Mouse (Mus musculus): ENCODE data around the gene Ndufa10. TPM values are rescaled to one million over a fixed set of nuclear protein-coding genes. Genes with fewer than 3 reads are reported as not detected.

Ndufa10 gene
- polyA plus RNA-seq, 1 experiment from 2014 or later, result 162 TPM

DNA sequence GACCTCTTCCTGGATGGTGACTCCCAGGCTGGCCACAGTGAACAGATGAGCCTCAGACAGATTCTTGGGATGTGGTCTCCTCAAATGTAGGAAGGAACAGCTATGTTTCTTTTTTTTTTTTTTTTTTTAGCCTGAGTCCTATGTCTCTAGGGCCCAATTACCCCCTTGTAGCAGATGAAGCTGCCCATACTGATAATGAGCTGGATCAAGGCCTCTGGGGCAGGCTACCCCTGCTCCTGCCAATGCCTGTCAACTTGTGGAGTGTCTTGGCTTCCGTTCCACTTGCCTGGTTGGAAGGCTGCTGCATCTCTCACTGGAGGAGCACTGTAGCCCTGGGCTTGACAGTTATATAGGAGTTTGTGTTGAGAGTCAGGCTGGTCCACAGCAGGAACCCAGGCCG is 22.3 kb upstream of the Ndufa10 start, which contains the start of gene Olfr1415:
Gene Olfr1415 (minus strand): TSS at position 101 of the 400 bp plus-strand sequence.
- ATAC-seq, result no peak
- no peak within 1 kb of the TSS for H3K4me2 ChIP-seq (replicated peaks; ENCODE audit: low read depth, low read length)
- WGBS, result 82% methylated on average over 2 of the region's 2 CpGs

GRCm38 (mm10) chr1:92485013-92485412 is 11.4 kb upstream of the Ndufa10 start, which contains the start of gene Olfr1416:
Gene Olfr1416, minus strand, starts transcription at chr1:92485113.
- no peak within 1 kb of the TSS for H3K27ac ChIP-seq (ENCODE audit: low read length)
- no peak for ATAC-seq
- H3K9ac ChIP-seq (replicated peaks; ENCODE audit: low read depth), result no peak within 1 kb of the TSS
- no peak for DNase-seq (ENCODE audit: low spot score)
- TF ChIP-seq CTCF (IDR thresholded peaks at IDR 0.05) (no peak), EP300 (IDR thresholded peaks at IDR 0.05) (no peak)
- no peaks in the 10 kb centered on the region for H3K9me3 ChIP-seq (ENCODE audit: low read length)
- H3K36me3 ChIP-seq (ENCODE audit: insufficient read depth, low read length), result no peaks in the 10 kb centered on the region
- H3K4me2 ChIP-seq (replicated peaks; ENCODE audit: low read depth, low read length), result no peak within 1 kb of the TSS
- no peaks in the 10 kb centered on the region for H3K4me1 ChIP-seq (ENCODE audit: insufficient read depth, low read depth, low read length)
- H3K27me3 ChIP-seq (replicated peaks; ENCODE audit: insufficient read depth, low read length), result no peaks in the 10 kb centered on the region
- no peak within 1 kb of the TSS for H3K4me3 ChIP-seq (ENCODE audit: low read depth, low read length)

More for the DNA sequence above, 22.3 kb upstream of the Ndufa10 start, which contains the start of gene Olfr1415:
- Histone ChIP-seq H3K9ac (replicated peaks; ENCODE audit: low read depth) (no peak within 1 kb of the TSS), H3K27me3 (replicated peaks; ENCODE audit: insufficient read depth, low read length) (no peaks in the 10 kb centered on the region), H3K9me3 (ENCODE audit: low read length) (0 out of 2 replicates have a peak, but pooled peaks cover 2% of the 10 kb centered on the region), H3K4me1 (ENCODE audit: insufficient read depth, low read depth, low read length) (no peaks in the 10 kb centered on the region), H3K27ac (ENCODE audit: low read length) (no peak within 1 kb of the TSS), H3K4me3 (ENCODE audit: low read depth, low read length) (no peak within 1 kb of the TSS), H3K36me3 (ENCODE audit: insufficient read depth, low read length) (no peaks in the 10 kb centered on the region)
- TF ChIP-seq EP300 (IDR thresholded peaks at IDR 0.05), result no peak
- no peak for TF ChIP-seq CTCF (IDR thresholded peaks at IDR 0.05)
- DNase-seq (ENCODE audit: low spot score), result no peak

GRCm38 (mm10) chr1:92474066-92474578 is 462 bp upstream of the Ndufa10 start:
- Histone ChIP-seq H3K27me3 (replicated peaks; ENCODE audit: insufficient read depth, low read length) (no peaks in the 10 kb centered on the region), H3K4me3 (ENCODE audit: low read depth, low read length) (peak overlapping the region; percentile 91), H3K4me2 (replicated peaks; ENCODE audit: low read depth, low read length) (peak overlapping the region; percentile 91), H3K36me3 (ENCODE audit: insufficient read depth, low read length) (no peaks in the 10 kb centered on the region), H3K4me1 (ENCODE audit: insufficient read depth, low read depth, low read length) (peaks cover 5% of the 10 kb centered on the region; the same call in 1 of the 2 replicates), H3K9ac (replicated peaks; ENCODE audit: low read depth) (peak overlapping the region; percentile 72), H3K9me3 (ENCODE audit: low read length) (no peaks in the 10 kb centered on the region), H3K27ac (ENCODE audit: low read length) (peak overlapping the region; percentile 79)
- ATAC-seq (peak; percentile 64), DNase-seq (ENCODE audit: low spot score) (peak; percentile 55)
- TF ChIP-seq EP300 (IDR thresholded peaks at IDR 0.05) (0 out of 2 replicates have a peak, but pooled peaks have one; percentile 32), CTCF (IDR thresholded peaks at IDR 0.05) (no peak)
- 2% methylated on average over 10 of the region's 10 CpGs for WGBS

- no peaks in the 10 kb centered on the region for H3K27me3 ChIP-seq (replicated peaks; ENCODE audit: insufficient read depth, low read length)
- DNase-seq (ENCODE audit: low spot score) (no peak), ATAC-seq (no peak)
- no peak for TF ChIP-seq CTCF (IDR thresholded peaks at IDR 0.05)
- TF ChIP-seq EP300 (IDR thresholded peaks at IDR 0.05), result no peak
- no peak overlapping the region for H3K4me2 ChIP-seq (replicated peaks; ENCODE audit: low read depth, low read length)
- H3K4me1 ChIP-seq (ENCODE audit: insufficient read depth, low read depth, low read length), result peaks cover 5% of the 10 kb centered on the region; the same call in 1 of the 2 replicates
- no peak overlapping the region for H3K4me3 ChIP-seq (ENCODE audit: low read depth, low read length)
- H3K27ac ChIP-seq (ENCODE audit: low read length), result no peak overlapping the region
- no peak overlapping the region for H3K9ac ChIP-seq (replicated peaks; ENCODE audit: low read depth)
- H3K9me3 ChIP-seq (ENCODE audit: low read length), result no peaks in the 10 kb centered on the region
- WGBS, result 68% methylated on average over 4 of the region's 4 CpGs
- peaks cover 28% of the 10 kb centered on the region for H3K36me3 ChIP-seq (ENCODE audit: insufficient read depth, low read length)
Observed at GRCm38 (mm10) chr1:92468891-92469290, 4.8 kb downstream of the Ndufa10 start.

- Histone ChIP-seq H3K9me3 (ENCODE audit: low read length) (no peaks in the 10 kb centered on the region), H3K27ac (ENCODE audit: low read length) (no peak overlapping the region), H3K9ac (replicated peaks; ENCODE audit: low read depth) (no peak overlapping the region), H3K4me2 (replicated peaks; ENCODE audit: low read depth, low read length) (no peak overlapping the region), H3K4me3 (ENCODE audit: low read depth, low read length) (no peak overlapping the region), H3K4me1 (ENCODE audit: insufficient read depth, low read depth, low read length) (no peaks in the 10 kb centered on the region), H3K27me3 (replicated peaks; ENCODE audit: insufficient read depth, low read length) (no peaks in the 10 kb centered on the region), H3K36me3 (ENCODE audit: insufficient read depth, low read length) (peaks cover 44% of the 10 kb centered on the region)
- ATAC-seq (no peak), DNase-seq (ENCODE audit: low spot score) (no peak)
- 90% methylated on average over 6 of the region's 6 CpGs for WGBS
- TF ChIP-seq CTCF (IDR thresholded peaks at IDR 0.05) (no peak), EP300 (IDR thresholded peaks at IDR 0.05) (no peak)
Observed at GRCm38 (mm10) chr1:92458416-92458815, 15.2 kb downstream of the Ndufa10 start.

DNA sequence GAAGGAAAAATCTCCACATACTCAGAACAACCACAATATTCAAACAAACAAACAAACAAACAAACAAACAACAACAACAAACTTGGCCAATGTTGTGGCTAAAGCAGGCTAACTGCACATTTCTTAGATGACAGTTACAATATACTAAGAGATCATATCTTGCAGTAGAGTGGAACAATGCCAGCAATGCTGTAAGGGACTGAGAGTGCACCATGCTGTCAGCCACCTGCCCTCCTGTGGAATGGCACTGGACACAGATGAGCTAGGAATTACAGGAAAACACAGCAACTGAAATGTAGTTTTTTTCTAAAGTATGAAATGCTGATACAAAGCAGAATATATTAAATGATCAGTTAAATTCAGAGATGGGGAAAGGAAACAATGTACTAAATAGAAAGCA is 15.9 kb downstream of the Ndufa10 start:
- peaks cover 43% of the 10 kb centered on the region for H3K36me3 ChIP-seq (ENCODE audit: insufficient read depth, low read length)
- DNase-seq (ENCODE audit: low spot score) (no peak), ATAC-seq (no peak)
- no peak overlapping the region for H3K4me3 ChIP-seq (ENCODE audit: low read depth, low read length)
- no peak overlapping the region for H3K27ac ChIP-seq (ENCODE audit: low read length)
- no peak for TF ChIP-seq EP300 (IDR thresholded peaks at IDR 0.05)
- TF ChIP-seq CTCF (IDR thresholded peaks at IDR 0.05), result no peak
- no peaks in the 10 kb centered on the region for H3K27me3 ChIP-seq (replicated peaks; ENCODE audit: insufficient read depth, low read length)
- H3K4me1 ChIP-seq (ENCODE audit: insufficient read depth, low read depth, low read length), result no peaks in the 10 kb centered on the region
- H3K9ac ChIP-seq (replicated peaks; ENCODE audit: low read depth), result no peak overlapping the region
- no peak overlapping the region for H3K4me2 ChIP-seq (replicated peaks; ENCODE audit: low read depth, low read length)
- H3K9me3 ChIP-seq (ENCODE audit: low read length), result no peaks in the 10 kb centered on the region
